Mouse (Mus musculus): ENCODE data around the gene Tlcd1. TPM values are rescaled to one million over a fixed set of nuclear protein-coding genes. Genes with fewer than 3 reads are reported as not detected.

Gene Tlcd1
- polyA plus RNA-seq, 1 experiment from 2014 or later: 18.2 TPM

DNA sequence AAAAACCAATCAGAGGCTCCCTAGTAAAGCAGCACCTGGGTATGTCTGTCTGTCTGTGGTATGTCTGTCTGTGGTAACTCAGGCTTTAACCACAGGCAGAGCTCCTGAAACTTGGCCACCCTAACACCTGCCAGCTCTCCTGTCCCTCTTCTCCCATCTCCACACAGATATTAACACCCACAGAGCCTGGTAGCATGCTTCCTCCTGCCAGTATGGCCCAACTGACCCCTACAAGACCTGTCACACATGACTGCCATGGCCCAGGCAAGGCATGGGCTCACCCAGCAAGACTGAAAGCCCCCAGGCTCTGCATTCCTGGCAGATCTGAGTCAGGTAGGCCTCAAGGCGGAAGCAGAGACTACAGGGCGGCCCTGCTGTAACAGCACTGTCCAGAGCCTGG, 13.5 kb upstream of the Tlcd1 start:
- Histone ChIP-seq H3K9ac (replicated peaks; ENCODE audit: low read depth) (0 out of 2 replicates have a peak overlapping the region, but pooled peaks have one; percentile 72), H3K4me3 (ENCODE audit: low read depth, low read length) (no peak overlapping the region), H3K4me2 (replicated peaks; ENCODE audit: low read depth, low read length) (peak overlapping the region; percentile 95), H3K9me3 (ENCODE audit: low read length) (no peaks in the 10 kb centered on the region), H3K27me3 (replicated peaks; ENCODE audit: insufficient read depth, low read length) (no peaks in the 10 kb centered on the region), H3K36me3 (ENCODE audit: insufficient read depth, low read length) (no peaks in the 10 kb centered on the region), H3K4me1 (ENCODE audit: insufficient read depth, low read depth, low read length) (peaks cover 23% of the 10 kb centered on the region), H3K27ac (ENCODE audit: low read length) (peak overlapping the region; percentile 94)
- WGBS: 62% methylated on average over 2 of the region's 2 CpGs
- no peak for ATAC-seq
- DNase-seq (ENCODE audit: low spot score): no peak
- TF ChIP-seq EP300 (IDR thresholded peaks at IDR 0.05) (no peak), CTCF (IDR thresholded peaks at IDR 0.05) (no peak)

DNA sequence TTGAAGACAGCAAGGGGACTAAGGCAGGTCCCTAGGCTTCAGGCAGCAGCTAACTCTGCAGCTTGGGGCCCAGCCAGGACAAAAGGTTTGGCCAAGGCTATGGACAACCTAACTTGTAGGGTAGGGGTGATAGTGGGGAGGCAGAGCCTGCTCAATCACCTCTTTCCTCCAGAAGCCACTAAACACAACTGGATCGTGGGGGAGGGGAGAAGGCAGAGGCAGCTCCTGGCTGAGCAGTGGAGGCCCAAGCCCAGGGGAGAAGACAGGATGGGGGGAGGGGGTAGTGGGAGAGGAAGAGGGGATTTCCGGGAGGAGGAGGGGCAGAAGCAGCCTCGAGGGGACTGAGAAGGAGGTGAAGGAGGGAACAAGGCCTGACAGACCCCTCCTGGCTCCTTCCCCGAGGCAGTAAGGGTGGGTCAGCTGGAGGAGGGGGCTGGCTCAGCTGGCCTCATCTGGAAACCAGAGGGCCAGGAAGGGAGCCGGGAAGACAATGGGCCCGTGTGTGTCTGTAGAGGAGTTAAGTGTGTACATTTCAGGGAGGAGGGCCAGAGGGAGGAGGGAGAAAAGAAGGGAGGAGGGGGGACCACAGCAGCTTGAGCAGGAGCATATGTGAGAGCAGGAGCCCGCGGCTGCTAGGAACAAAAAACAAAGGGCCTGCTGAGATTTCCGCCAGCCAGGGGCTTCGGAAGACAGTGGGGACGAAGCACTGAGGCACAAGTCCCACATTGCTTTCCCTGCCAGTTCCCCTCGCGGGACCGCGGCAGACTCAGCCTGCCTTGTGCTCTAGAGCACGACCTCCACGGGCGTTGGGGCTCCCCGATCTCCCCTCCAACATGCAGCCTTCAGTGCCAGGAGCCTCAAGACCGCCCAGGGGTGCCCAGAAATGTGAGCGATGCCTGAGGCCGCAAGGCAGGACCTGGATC, 12.6 kb upstream of the Tlcd1 start:
- Histone ChIP-seq H3K9ac (replicated peaks; ENCODE audit: low read depth) (peak overlapping the region; percentile 72), H3K36me3 (ENCODE audit: insufficient read depth, low read length) (no peaks in the 10 kb centered on the region), H3K4me2 (replicated peaks; ENCODE audit: low read depth, low read length) (peak overlapping the region; percentile 95), H3K27ac (ENCODE audit: low read length) (peak overlapping the region; percentile 94), H3K4me1 (ENCODE audit: insufficient read depth, low read depth, low read length) (peaks cover 23% of the 10 kb centered on the region), H3K27me3 (replicated peaks; ENCODE audit: insufficient read depth, low read length) (no peaks in the 10 kb centered on the region), H3K4me3 (ENCODE audit: low read depth, low read length) (peak overlapping the region; percentile 75), H3K9me3 (ENCODE audit: low read length) (no peaks in the 10 kb centered on the region)
- 2% methylated on average over 21 of the region's 22 CpGs for WGBS
- peak; percentile 26; the same call in 1 of the 2 replicates for ATAC-seq
- peak; percentile 85 for DNase-seq (ENCODE audit: low spot score)
- TF ChIP-seq CTCF (IDR thresholded peaks at IDR 0.05) (no peak), EP300 (IDR thresholded peaks at IDR 0.05) (no peak)

- Histone ChIP-seq H3K4me2 (replicated peaks; ENCODE audit: low read depth, low read length) (peak overlapping the region; percentile 95), H3K4me3 (ENCODE audit: low read depth, low read length) (peak overlapping the region; percentile 75), H3K27ac (ENCODE audit: low read length) (peak overlapping the region; percentile 94), H3K4me1 (ENCODE audit: insufficient read depth, low read depth, low read length) (peaks cover 20% of the 10 kb centered on the region), H3K27me3 (replicated peaks; ENCODE audit: insufficient read depth, low read length) (no peaks in the 10 kb centered on the region), H3K9me3 (ENCODE audit: low read length) (no peaks in the 10 kb centered on the region), H3K9ac (replicated peaks; ENCODE audit: low read depth) (peak overlapping the region; percentile 72), H3K36me3 (ENCODE audit: insufficient read depth, low read length) (no peaks in the 10 kb centered on the region)
- no peak for TF ChIP-seq CTCF (IDR thresholded peaks at IDR 0.05)
- DNase-seq (ENCODE audit: low spot score): no peak
- 0% methylated on average over 14 of the region's 14 CpGs for WGBS
- ATAC-seq: no peak
These were observed 11.9 kb upstream of the Tlcd1 start for GRCm38 (mm10) chr11:78164604-78164923.

GRCm38 (mm10) chr11:78164924-78165760, 11.4 kb upstream of the Tlcd1 start, which contains the start of gene Traf4:
Traf4 (minus strand) TSS chr11:78165589.
- Histone ChIP-seq H3K27ac (ENCODE audit: low read length) (peak within 1 kb of the TSS; percentile 94), H3K4me3 (ENCODE audit: low read depth, low read length) (peak within 1 kb of the TSS; percentile 75), H3K36me3 (ENCODE audit: insufficient read depth, low read length) (no peaks in the 10 kb centered on the region), H3K4me1 (ENCODE audit: insufficient read depth, low read depth, low read length) (peaks cover 20% of the 10 kb centered on the region), H3K27me3 (replicated peaks; ENCODE audit: insufficient read depth, low read length) (no peaks in the 10 kb centered on the region), H3K9ac (replicated peaks; ENCODE audit: low read depth) (peak within 1 kb of the TSS; percentile 72), H3K9me3 (ENCODE audit: low read length) (no peaks in the 10 kb centered on the region), H3K4me2 (replicated peaks; ENCODE audit: low read depth, low read length) (peak within 1 kb of the TSS; percentile 95)
- DNase-seq (ENCODE audit: low spot score) (peak; percentile 91), ATAC-seq (peak; percentile 90)
- TF ChIP-seq CTCF (IDR thresholded peaks at IDR 0.05): peak; percentile 49
- no peak for TF ChIP-seq EP300 (IDR thresholded peaks at IDR 0.05)
- under 1% methylated on average over 59 of the region's 78 CpGs for WGBS

DNA sequence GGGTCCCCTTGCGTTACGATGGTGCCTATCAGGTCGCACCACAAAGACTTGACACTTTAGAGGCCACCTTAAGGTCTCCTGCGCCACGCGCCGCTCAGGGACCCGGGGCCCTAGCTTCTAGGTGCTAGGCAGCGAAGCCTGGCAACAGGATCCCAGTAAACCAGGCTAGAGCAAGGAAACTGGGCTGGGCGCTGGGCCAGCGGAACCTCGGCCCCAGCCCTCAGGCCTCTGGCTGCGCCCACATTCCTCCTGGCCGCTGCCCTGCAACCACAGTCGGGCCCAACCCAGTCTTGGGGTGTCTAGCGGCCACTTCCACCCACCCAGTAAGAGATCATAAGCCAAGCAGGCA, 10.8 kb upstream of the Tlcd1 start:
- no peaks in the 10 kb centered on the region for H3K36me3 ChIP-seq (ENCODE audit: insufficient read depth, low read length)
- TF ChIP-seq CTCF (IDR thresholded peaks at IDR 0.05) (no peak), EP300 (IDR thresholded peaks at IDR 0.05) (peak; percentile 41)
- H3K4me1 ChIP-seq (ENCODE audit: insufficient read depth, low read depth, low read length): peaks cover 20% of the 10 kb centered on the region
- peak overlapping the region; percentile 94 for H3K27ac ChIP-seq (ENCODE audit: low read length)
- 4% methylated on average over 16 of the region's 16 CpGs for WGBS
- no peaks in the 10 kb centered on the region for H3K9me3 ChIP-seq (ENCODE audit: low read length)
- peak overlapping the region; percentile 72; the same call in 1 of the 2 replicates for H3K9ac ChIP-seq (replicated peaks; ENCODE audit: low read depth)
- ATAC-seq: peak; percentile 75
- DNase-seq (ENCODE audit: low spot score): peak; percentile 86
- H3K4me2 ChIP-seq (replicated peaks; ENCODE audit: low read depth, low read length): peak overlapping the region; percentile 95
- H3K27me3 ChIP-seq (replicated peaks; ENCODE audit: insufficient read depth, low read length): no peaks in the 10 kb centered on the region
- peak overlapping the region; percentile 75 for H3K4me3 ChIP-seq (ENCODE audit: low read depth, low read length)

DNA sequence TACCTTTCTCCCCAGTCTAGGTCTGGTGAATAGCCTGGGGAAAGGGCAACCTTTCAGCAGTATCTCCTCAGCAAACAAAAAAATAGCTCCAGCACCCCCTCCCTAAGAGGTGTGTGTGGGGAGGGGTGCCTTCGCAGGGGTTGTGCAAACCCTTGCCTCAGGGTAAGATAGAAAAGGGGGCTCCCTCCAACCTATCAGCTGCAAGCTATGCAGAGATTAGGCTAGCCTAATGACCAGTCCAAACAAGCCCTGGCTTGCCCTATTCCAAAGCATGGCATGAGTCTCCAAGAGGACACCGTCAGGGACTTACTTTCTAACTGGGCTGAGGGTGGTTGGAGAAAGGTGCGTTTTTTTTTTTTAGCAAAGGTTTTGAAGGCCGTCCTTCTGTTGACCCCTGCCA, 10.3 kb upstream of the Tlcd1 start:
- Histone ChIP-seq H3K4me1 (ENCODE audit: insufficient read depth, low read depth, low read length) (peaks cover 20% of the 10 kb centered on the region), H3K27ac (ENCODE audit: low read length) (peak overlapping the region; percentile 94), H3K27me3 (replicated peaks; ENCODE audit: insufficient read depth, low read length) (no peaks in the 10 kb centered on the region), H3K9ac (replicated peaks; ENCODE audit: low read depth) (no peak overlapping the region; the same call in 1 of the 2 replicates), H3K4me3 (ENCODE audit: low read depth, low read length) (peak overlapping the region; percentile 75; the same call in 1 of the 2 replicates), H3K4me2 (replicated peaks; ENCODE audit: low read depth, low read length) (peak overlapping the region; percentile 95), H3K9me3 (ENCODE audit: low read length) (no peaks in the 10 kb centered on the region), H3K36me3 (ENCODE audit: insufficient read depth, low read length) (no peaks in the 10 kb centered on the region)
- ATAC-seq (no peak), DNase-seq (ENCODE audit: low spot score) (no peak)
- TF ChIP-seq CTCF (IDR thresholded peaks at IDR 0.05) (no peak), EP300 (IDR thresholded peaks at IDR 0.05) (no peak)
- WGBS: 40% methylated on average over 4 of the region's 4 CpGs
